ENCODE assay signal across 16 mouse cellular contexts in genomic region chr6:61078559-61078958, GRCm38 (mm10).
"Had no signal": no experiment of that assay in that cellular context is flagged by ENCODE, and none has a peak within 500 bp of the region (broad histone marks: within the 10 kb centered on the region; RNA-seq: fewer than 3 reads in every experiment).

No protein-coding gene starts in this region.

- DNase-seq: retina, postnatal 1 day; right cerebral cortex, adult 18-20 months; right cerebral cortex, postnatal 14 days; right cerebral cortex, postnatal 25 days; right cerebral cortex, postnatal 4 days; spleen, adult 18-20 months; thymus, adult 18-20 months; thymus, adult 2 months; thymus, postnatal 14 days; thymus, postnatal 25 days; thymus, postnatal 36 days; thymus, postnatal 4 days had no signal

- H3K4me2 ChIP-seq: neural tube, embryonic 13.5 days; neural tube, embryonic 15.5 days; stomach, embryonic 15.5 days had no signal

- H3K4me1 ChIP-seq: neural tube, embryonic 15.5 days; stomach, embryonic 15.5 days had no signal

- H3K27ac ChIP-seq: neural tube, embryonic 13.5 days; neural tube, embryonic 15.5 days; stomach, embryonic 15.5 days; stomach, postnatal 0 days had no signal

- H3K4me3 ChIP-seq: neural tube, embryonic 13.5 days; neural tube, embryonic 15.5 days; stomach, embryonic 15.5 days had no signal

- H3K36me3 ChIP-seq: neural tube, embryonic 13.5 days; neural tube, embryonic 15.5 days; stomach, embryonic 15.5 days had no signal

- H3K9me3 ChIP-seq: neural tube, embryonic 13.5 days; neural tube, embryonic 15.5 days; stomach, embryonic 15.5 days had no signal

- H3K9ac ChIP-seq: neural tube, embryonic 13.5 days; neural tube, embryonic 15.5 days; stomach, embryonic 15.5 days had no signal

- H3K27me3 ChIP-seq: neural tube, embryonic 13.5 days; neural tube, embryonic 15.5 days; stomach, embryonic 15.5 days had no signal
